Mouse (Mus musculus) heart, postnatal 0 days (tissue): ENCODE results near the gene Kcnj12.

Source experiments
- CTCF ChIP-seq: IDR thresholded peaks from 2 replicates; pipeline ENCODE4 v1.5.1; 2016; ENCODE audit warnings: antibody characterized with exemption, control low read depth, low read depth
- EP300 ChIP-seq: IDR thresholded peaks from 2 replicates; pipeline ENCODE4 v1.6.1; 2016; ENCODE audit warnings: antibody characterized with exemption, low read depth

DNA sequence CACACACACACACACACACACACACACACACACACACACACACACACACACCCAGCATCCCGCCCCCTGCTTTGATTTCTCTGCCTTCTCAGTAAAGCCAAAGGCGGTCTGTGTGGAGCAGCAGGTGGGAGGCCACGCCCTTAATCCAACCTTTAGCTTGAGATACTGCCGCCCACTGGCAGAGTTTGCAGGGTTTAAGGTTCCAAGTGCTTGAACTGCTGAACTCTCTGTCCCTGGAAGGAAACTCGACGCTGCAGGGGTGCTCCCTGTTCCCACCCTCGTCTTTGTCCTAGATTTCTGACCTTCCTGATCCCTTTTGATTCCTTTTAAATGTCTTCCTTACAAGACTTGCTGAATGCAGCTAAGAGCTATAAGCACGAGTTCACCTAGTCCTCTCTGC lies 45.6 kb upstream of the Kcnj12 start:
- TF ChIP-seq EP300: no peak
- TF ChIP-seq CTCF: no peak; the same call in 1 of the 2 replicates
